Mouse (Mus musculus) kidney, embryonic 15.5 days (tissue): ENCODE measurements around the gene Olfr1450. TPM values are rescaled to one million over a fixed set of nuclear protein-coding genes. Genes with fewer than 3 reads are reported as not detected.
"Not testable (repeated sequence)": the region's sequence is repeated elsewhere in the genome, so short reads cannot be mapped to it uniquely, and the experiment has no call there.

ENCODE experiments used
- ATAC-seq: fragments of 200-750 bp; cut with Nextera tagmentation; replicated peaks from 2 replicates; pipeline ENCODE4 v1.8.0; 2017; ENCODE audit warnings: moderate TSS enrichment; ENCODE audit not compliant: low FRiP score
- H3K27ac ChIP-seq: fragments of 300-500 bp; sonication (generic); 2 replicates; pipeline ENCODE4 v1.5.1; 2015; ENCODE audit warnings: mild to moderate bottlenecking, inconsistent platforms
- H3K27me3 ChIP-seq: fragments of 300-500 bp; sonication (generic); 2 replicates; pipeline ENCODE4 v1.6.1; 2015; ENCODE audit warnings: inconsistent platforms
- H3K36me3 ChIP-seq: fragments of 300-500 bp; sonication (generic); 2 replicates; pipeline ENCODE4 v1.6.1; 2015; ENCODE audit warnings: inconsistent platforms
- H3K4me1 ChIP-seq: fragments of 300-500 bp; sonication (generic); 2 replicates; pipeline ENCODE4 v1.6.1; 2015; ENCODE audit warnings: inconsistent platforms
- H3K4me2 ChIP-seq: fragments of 300-500 bp; sonication (generic); 2 replicates; pipeline ENCODE4 v1.6.1; 2015; ENCODE audit warnings: moderate library complexity, mild to moderate bottlenecking, inconsistent platforms
- H3K4me3 ChIP-seq: fragments of 300-500 bp; sonication (generic); replicated peaks from 2 replicates; pipeline ENCODE4 v1.5.1; 2015; ENCODE audit warnings: mild to moderate bottlenecking, inconsistent platforms
- H3K9ac ChIP-seq: fragments of 300-500 bp; sonication (generic); 2 replicates; pipeline ENCODE4 v1.6.1; 2015; ENCODE audit warnings: mild to moderate bottlenecking, inconsistent platforms
- H3K9me3 ChIP-seq: fragments of 300-500 bp; sonication (generic); replicated peaks from 2 replicates; pipeline ENCODE4 v1.6.1; 2016; ENCODE audit warnings: inconsistent platforms
- WGBS: fragments of 180-500 bp; shearing (Covaris S2); methylation state at CpG from one replicate; pipeline ENCODE4 v1.1.7; 2015; ENCODE audit warnings: mixed read lengths; 5-methylcytosine and 5-hydroxymethylcytosine counted together
- polyA plus RNA-seq: library from polyadenylated mRNA; unstranded; fragments of >200 nt; fragmentation: Nextera tagmentation; extraction: Ambion mirVana; gene quantifications from 2 replicates; pipeline ENCODE4 v1.2.1, GENCODE M21; 2015

Olfr1450 gene
- polyA plus RNA-seq = not detected in 2 replicates

DNA sequence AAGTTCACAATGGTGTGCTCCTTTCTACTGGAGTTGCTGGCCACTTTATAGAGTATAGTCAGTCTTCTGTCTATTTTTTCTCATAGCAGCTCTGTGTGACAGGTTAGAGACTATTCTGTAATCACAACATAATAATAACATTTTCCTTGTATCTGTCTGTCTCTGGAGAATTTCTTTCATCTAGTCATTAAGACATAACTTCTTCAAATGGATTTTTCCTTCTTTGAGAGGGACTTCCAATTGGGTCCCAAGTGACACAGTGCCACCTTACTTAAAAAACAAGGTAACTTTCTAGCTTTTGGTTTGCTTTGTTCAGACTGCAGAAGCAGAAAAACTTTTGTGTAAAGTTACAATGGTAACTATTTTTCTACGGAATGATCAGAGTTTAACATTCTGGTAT is at the start of gene Olfr1450:
Gene Olfr1450, plus strand, starts transcription at position 301 of the 400 bp plus-strand sequence.
- no peaks in the 10 kb centered on the region for H3K36me3 ChIP-seq
- no peak for ATAC-seq
- no peak within 1 kb of the TSS for H3K27ac ChIP-seq
- H3K4me3 ChIP-seq = no peak within 1 kb of the TSS
- H3K4me2 ChIP-seq = no peak within 1 kb of the TSS
- 81% methylated on average over 1 of the region's 1 CpGs for WGBS
- H3K9ac ChIP-seq = no peak within 1 kb of the TSS
- no peaks in the 10 kb centered on the region for H3K27me3 ChIP-seq
- no peaks in the 10 kb centered on the region for H3K4me1 ChIP-seq
- H3K9me3 ChIP-seq = 0 out of 2 replicates have a peak, but pooled peaks cover 3% of the 10 kb centered on the region

DNA sequence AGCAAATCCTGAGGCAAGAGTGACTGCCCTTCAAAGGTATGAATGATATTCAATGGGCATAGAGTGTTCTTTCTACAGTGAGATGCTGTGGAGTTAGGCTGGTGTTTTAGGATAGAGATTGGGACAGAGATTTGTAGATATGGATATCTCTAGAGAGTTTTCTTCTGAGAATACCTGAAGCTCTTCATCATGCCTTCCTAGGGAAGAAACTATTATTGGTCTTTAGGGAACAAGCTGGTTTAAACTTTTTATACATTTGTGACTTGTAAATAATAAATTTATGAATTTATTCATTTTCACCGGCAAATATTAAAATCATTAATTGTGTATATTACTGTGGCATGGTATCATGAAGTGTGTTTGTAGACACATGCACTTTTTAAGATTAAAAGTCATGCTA is 46.4 kb upstream of the Olfr1450 start, which contains the start of gene Olfr1447:
Gene Olfr1447, minus strand, starts transcription at position 101 of the 400 bp plus-strand sequence.
- no peak within 1 kb of the TSS for H3K27ac ChIP-seq
- H3K27me3 ChIP-seq = no peaks in the 10 kb centered on the region
- no peaks in the 10 kb centered on the region for H3K36me3 ChIP-seq
- WGBS = 96% methylated on average over 1 of the region's 1 CpGs
- no peaks in the 10 kb centered on the region for H3K9me3 ChIP-seq
- no peak for ATAC-seq
- no peak within 1 kb of the TSS for H3K4me2 ChIP-seq
- no peak within 1 kb of the TSS for H3K9ac ChIP-seq
- no peaks in the 10 kb centered on the region for H3K4me1 ChIP-seq
- H3K4me3 ChIP-seq = no peak within 1 kb of the TSS

DNA sequence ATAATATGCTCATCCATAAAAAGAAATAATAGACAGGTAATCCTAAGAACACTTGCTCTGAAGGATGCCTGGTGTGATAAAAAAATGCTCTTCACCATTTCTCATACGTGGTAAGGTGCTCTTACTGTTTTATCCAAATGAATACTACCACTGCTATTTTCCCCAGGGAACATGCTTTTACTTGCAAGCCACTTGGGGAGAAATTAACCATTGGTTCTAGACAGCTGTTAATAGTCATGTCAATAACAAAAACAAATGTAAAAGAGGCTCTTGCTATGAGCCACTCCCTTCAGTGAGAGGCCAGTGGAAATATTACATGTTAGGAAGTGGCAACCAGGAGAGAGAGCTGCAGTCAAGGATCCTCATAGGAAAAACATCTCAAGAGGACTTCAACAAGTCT is 25.7 kb upstream of the Olfr1450 start, which contains the start of gene Olfr1448:
Gene Olfr1448, minus strand, starts transcription at position 101 of the 400 bp plus-strand sequence.
- no peak within 1 kb of the TSS for H3K4me3 ChIP-seq
- H3K4me2 ChIP-seq = no peak within 1 kb of the TSS
- ATAC-seq = no peak
- H3K36me3 ChIP-seq = no peaks in the 10 kb centered on the region
- H3K4me1 ChIP-seq = no peaks in the 10 kb centered on the region
- WGBS = 67% methylated on average over 1 of the region's 1 CpGs
- H3K27ac ChIP-seq = no peak within 1 kb of the TSS
- H3K9ac ChIP-seq = no peak within 1 kb of the TSS
- H3K27me3 ChIP-seq = no peaks in the 10 kb centered on the region
- H3K9me3 ChIP-seq = no peaks in the 10 kb centered on the region; the same call in 1 of the 2 replicates

DNA sequence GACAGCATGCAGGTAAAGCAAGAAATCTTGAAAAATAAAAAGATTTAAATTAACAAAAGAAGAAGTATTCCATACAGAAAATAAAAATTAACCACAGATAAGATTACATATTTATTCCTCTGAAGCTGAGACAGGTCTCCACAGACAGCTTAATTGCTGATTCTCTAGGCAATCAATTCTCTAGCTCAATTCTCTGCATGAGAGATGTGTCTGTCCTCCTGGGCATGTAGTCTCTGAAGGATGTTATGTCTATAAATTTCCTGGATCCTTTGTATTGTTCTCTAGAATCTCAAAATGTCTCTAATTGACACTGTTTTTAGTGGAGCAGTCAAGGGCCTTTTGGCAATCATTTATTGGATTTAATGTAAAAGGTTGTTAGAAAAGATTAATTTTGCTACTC is 19.5 kb upstream of the Olfr1450 start, which contains the start of gene Olfr1449:
Gene Olfr1449, plus strand, starts transcription at position 301 of the 400 bp plus-strand sequence.
- no peaks in the 10 kb centered on the region for H3K36me3 ChIP-seq
- H3K27me3 ChIP-seq = no peaks in the 10 kb centered on the region
- no peaks in the 10 kb centered on the region; the same call in 1 of the 2 replicates for H3K9me3 ChIP-seq
- H3K9ac ChIP-seq = no peak within 1 kb of the TSS
- no peaks in the 10 kb centered on the region for H3K4me1 ChIP-seq
- no peak within 1 kb of the TSS for H3K4me2 ChIP-seq
- H3K4me3 ChIP-seq = no peak within 1 kb of the TSS
- H3K27ac ChIP-seq = no peak within 1 kb of the TSS
- no peak for ATAC-seq

DNA sequence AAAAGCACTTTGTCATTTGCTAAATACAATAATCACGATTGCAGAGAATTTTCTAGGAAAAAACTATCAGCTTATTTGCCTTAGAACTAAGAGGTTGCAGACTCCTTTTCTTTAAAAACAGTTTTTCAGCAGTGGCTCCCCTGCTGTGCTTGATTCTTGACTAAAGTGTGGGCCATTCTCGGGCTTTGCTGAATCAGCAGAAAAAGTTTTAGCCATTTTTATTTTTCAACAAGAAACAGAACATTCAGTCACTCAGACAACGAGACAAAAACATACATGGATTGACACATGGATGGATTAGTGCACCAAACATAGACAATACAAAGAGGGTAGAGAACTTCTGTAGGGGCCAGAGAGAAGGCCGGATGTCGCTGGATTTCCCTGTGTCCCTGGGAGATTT is 20.0 kb downstream of the Olfr1450 start:
- H3K27me3 ChIP-seq, H3K4me1 ChIP-seq, H3K9me3 ChIP-seq, H3K27ac ChIP-seq, H3K4me2 ChIP-seq, H3K4me3 ChIP-seq, ATAC-seq, H3K36me3 ChIP-seq, H3K9ac ChIP-seq: not testable (repeated sequence)
- WGBS = 89% methylated on average over 5 of the region's 5 CpGs

DNA sequence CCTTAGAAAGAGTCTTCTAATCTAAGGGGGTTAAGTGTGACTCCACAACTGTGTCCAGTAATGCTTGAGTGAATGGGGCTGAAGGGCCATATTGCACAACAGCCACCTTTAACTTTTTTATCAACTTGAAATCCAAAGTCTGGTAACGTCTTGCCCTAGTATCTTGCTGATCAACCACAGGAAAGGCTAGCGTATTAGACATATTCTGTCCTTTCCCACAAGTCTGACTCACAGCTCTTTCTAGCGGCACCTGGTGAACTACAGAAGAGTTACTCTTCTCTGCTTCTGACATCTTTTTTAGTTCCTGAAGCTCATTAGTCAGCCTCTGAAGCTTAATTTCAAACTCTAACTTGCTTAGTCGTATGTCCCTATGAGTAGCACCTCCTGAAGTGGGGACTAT is 42.3 kb downstream of the Olfr1450 start:
- not testable (repeated sequence) for ATAC-seq

DNA sequence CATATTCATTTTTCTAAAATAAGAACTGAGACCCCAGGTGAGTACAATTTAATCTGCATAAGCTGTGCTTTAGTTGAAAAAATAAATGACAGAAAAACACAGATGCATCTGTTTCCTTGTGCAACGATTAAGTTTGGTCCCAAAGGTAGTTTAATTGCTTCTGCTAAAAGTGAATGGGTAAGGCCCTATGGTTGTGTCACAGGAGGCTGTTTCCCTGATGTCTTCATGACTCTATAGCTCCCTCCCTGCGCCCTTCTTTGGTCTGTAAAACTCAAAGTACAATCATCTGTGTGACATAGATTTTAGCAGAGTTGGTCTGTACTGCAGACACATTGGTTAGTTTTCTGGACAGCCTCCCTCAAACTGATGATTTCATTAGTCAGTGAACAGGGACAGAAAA is 44.7 kb downstream of the Olfr1450 start, which contains the start of gene Olfr1451:
Gene Olfr1451, plus strand, starts transcription at position 301 of the 400 bp plus-strand sequence.
- 70% methylated on average over 2 of the region's 2 CpGs for WGBS
- H3K36me3 ChIP-seq = no peaks in the 10 kb centered on the region
- H3K27me3 ChIP-seq = no peaks in the 10 kb centered on the region
- ATAC-seq = no peak
- H3K4me1 ChIP-seq = no peaks in the 10 kb centered on the region
- no peak within 1 kb of the TSS for H3K4me3 ChIP-seq
- no peak within 1 kb of the TSS for H3K9ac ChIP-seq
- H3K9me3 ChIP-seq = 0 out of 2 replicates have a peak, but pooled peaks cover 6% of the 10 kb centered on the region
- no peak within 1 kb of the TSS for H3K4me2 ChIP-seq
- H3K27ac ChIP-seq = no peak within 1 kb of the TSS

More for the DNA sequence above, 42.3 kb downstream of the Olfr1450 start:
- H3K9me3 ChIP-seq, H3K4me1 ChIP-seq, H3K27ac ChIP-seq, H3K36me3 ChIP-seq, H3K4me3 ChIP-seq, H3K27me3 ChIP-seq, H3K4me2 ChIP-seq, H3K9ac ChIP-seq: not testable (repeated sequence)
- WGBS = 90% methylated on average over 4 of the region's 4 CpGs

Other genes with a start within 250 kb of the Olfr1450 start
- gene Cntf, start 184.6 kb upstream of the Olfr1450 start, polyA plus RNA-seq = 2.4 and 2.5 TPM in 2 replicates
- 15.1 and 15.9 TPM in 2 replicates for gene Zfp91, start 154.1 kb upstream of the Olfr1450 start, polyA plus RNA-seq
- gene Lpxn, start 154.1 kb upstream of the Olfr1450 start, polyA plus RNA-seq = 1.3 and 1.4 TPM in 2 replicates
- not detected in 2 replicates for gene Gm5244, start 103.6 kb upstream of the Olfr1450 start, polyA plus RNA-seq
- not detected in 2 replicates for gene Olfr1444, start 93.0 kb upstream of the Olfr1450 start, polyA plus RNA-seq
- not detected in 2 replicates for gene Olfr1445, start 66.4 kb upstream of the Olfr1450 start, polyA plus RNA-seq
- not detected in 2 replicates for gene Olfr1446, start 56.7 kb upstream of the Olfr1450 start, polyA plus RNA-seq
- gene Olfr1447, start 46.5 kb upstream of the Olfr1450 start, polyA plus RNA-seq = not detected in 2 replicates
- gene Olfr1448, start 25.8 kb upstream of the Olfr1450 start, polyA plus RNA-seq = not detected in 2 replicates
- not detected in 2 replicates for gene Olfr1449, start 19.4 kb upstream of the Olfr1450 start, polyA plus RNA-seq
- gene Olfr1451, start 44.8 kb downstream of the Olfr1450 start, polyA plus RNA-seq = not detected in 2 replicates
- gene Olfr1453, start 78.1 kb downstream of the Olfr1450 start, polyA plus RNA-seq = not detected in 2 replicates
- not detected in 2 replicates for gene Olfr1454, start 110.4 kb downstream of the Olfr1450 start, polyA plus RNA-seq
- not detected in 2 replicates for gene Olfr1457, start 147.6 kb downstream of the Olfr1450 start, polyA plus RNA-seq
- gene Olfr1458, start 156.5 kb downstream of the Olfr1450 start, polyA plus RNA-seq = not detected in 2 replicates
- gene Olfr1459, start 199.3 kb downstream of the Olfr1450 start, polyA plus RNA-seq = not detected in 2 replicates
- not detected in 2 replicates for gene Olfr1461, start 212.7 kb downstream of the Olfr1450 start, polyA plus RNA-seq
- gene Olfr1462, start 235.5 kb downstream of the Olfr1450 start, polyA plus RNA-seq = not detected in 2 replicates